Mouse (Mus musculus) small intestine, adult 2 months (tissue): ENCODE data around the gene Opalin. TPM values are rescaled to one million over a fixed set of nuclear protein-coding genes. Genes with fewer than 3 reads are reported as not detected.

Source experiments
- H3K27ac ChIP-seq: fragments of 200-500 bp; 2 replicates; pipeline ENCODE4 v1.5.1; 2012; ENCODE audit warnings: low read depth, low read length, control low read depth, inconsistent platforms; ENCODE audit not compliant: insufficient read depth
- H3K27me3 ChIP-seq: fragments of 200-500 bp; 2 replicates; pipeline ENCODE4 v1.6.1; 2012; ENCODE audit warnings: mild to moderate bottlenecking, moderate library complexity, low read length, inconsistent platforms; ENCODE audit not compliant: control insufficient read depth, insufficient read depth
- H3K36me3 ChIP-seq: fragments of 200-500 bp; 2 replicates; pipeline ENCODE4 v1.6.1; 2012; ENCODE audit warnings: mild to moderate bottlenecking, low read length, control low read depth, inconsistent platforms; ENCODE audit not compliant: control insufficient read depth, insufficient read depth
- H3K4me1 ChIP-seq: fragments of 200-500 bp; 2 replicates; pipeline ENCODE4 v1.6.1; 2012; ENCODE audit warnings: low read length, inconsistent platforms, mixed read lengths; ENCODE audit not compliant: control insufficient read depth, insufficient read depth, insufficient read length
- H3K4me3 ChIP-seq: fragments of 200-500 bp; 2 replicates; pipeline ENCODE4 v1.5.1; 2012; ENCODE audit warnings: low read depth, mild to moderate bottlenecking, control low read depth, inconsistent platforms, low read length, moderate library complexity
- CTCF ChIP-seq: fragments of 200-500 bp; IDR thresholded peaks from 2 replicates; pipeline ENCODE4 v1.5.1; 2012; ENCODE audit warnings: low read depth, mild to moderate bottlenecking, control low read depth, inconsistent platforms, low read length, moderate library complexity, mixed read lengths; ENCODE audit not compliant: insufficient replicate concordance, insufficient read length; ENCODE audit errors: extremely low read depth
- POLR2A ChIP-seq: fragments of 200-500 bp; IDR thresholded peaks from 2 replicates; pipeline ENCODE4 v1.6.1; 2012; ENCODE audit warnings: low read depth, mild to moderate bottlenecking, control low read depth, inconsistent platforms, low read length, moderate library complexity
- WGBS: fragments of 180-500 bp; shearing (Covaris S2); methylation state at CpG from one replicate; pipeline ENCODE4 v1.1.7; 2018; 5-methylcytosine and 5-hydroxymethylcytosine counted together
- polyA plus RNA-seq: library from polyadenylated mRNA; depleted of rRNA; stranded (reverse); fragments of >200 nt; gene quantifications from 2 replicates; pipeline ENCODE4 v1.2.3, GENCODE M21; 2012; rRNA removed

Opalin gene
- polyA plus RNA-seq = not detected in 2 replicates

DNA sequence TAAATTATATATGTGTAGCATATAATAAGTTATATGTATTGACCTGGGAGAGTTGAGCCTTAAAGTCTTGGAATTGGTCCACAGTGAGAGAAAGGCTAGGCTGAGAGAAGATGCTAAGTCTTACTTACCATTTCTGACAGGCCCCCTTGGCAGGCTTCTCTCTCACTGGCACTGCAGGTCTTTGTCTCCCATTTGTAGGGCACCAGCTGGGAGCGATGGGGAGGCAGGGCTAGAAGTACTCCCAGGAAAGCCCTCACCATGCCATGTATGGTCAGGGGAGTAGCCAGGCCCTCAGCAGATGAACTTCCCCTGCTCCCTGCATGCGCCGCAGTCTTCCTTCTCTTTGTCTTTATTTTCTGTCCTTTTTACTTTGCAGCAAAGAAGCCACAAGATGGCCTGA lies at the start of gene Opalin:
Gene Opalin (minus strand): TSS at position 208 of the 400 bp plus-strand sequence.
- Histone ChIP-seq H3K27me3 (no peaks in the 10 kb centered on the region), H3K4me1 (no peaks in the 10 kb centered on the region), H3K36me3 (no peaks in the 10 kb centered on the region), H3K27ac (no peak within 1 kb of the TSS), H3K4me3 (no peak within 1 kb of the TSS)
- TF ChIP-seq POLR2A (no peak), CTCF (no peak)
- WGBS = 88% methylated on average over 3 of the region's 3 CpGs

DNA sequence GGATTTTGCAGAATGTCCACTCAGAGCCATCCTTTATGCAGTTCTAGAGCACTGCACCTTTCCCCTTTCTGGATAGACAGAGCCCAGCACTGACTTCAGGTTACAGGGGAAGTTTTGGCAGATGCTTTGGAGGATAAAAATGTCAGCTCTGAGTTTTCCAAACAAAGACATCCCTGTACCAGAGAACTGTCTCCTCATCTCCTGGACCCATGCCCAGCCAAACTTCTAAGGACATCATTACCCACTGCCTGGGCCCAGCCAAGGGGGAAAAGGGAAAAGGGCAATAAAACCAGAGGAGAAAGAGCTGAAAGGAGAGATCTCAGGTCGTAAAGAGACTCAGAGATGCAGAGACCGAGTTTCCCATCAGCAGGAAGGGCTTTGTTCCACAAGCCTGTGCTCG lies 46.1 kb upstream of the Opalin start:
- no peak for TF ChIP-seq CTCF
- no peak for TF ChIP-seq POLR2A
- H3K4me3 ChIP-seq = no peak overlapping the region
- H3K27ac ChIP-seq = no peak overlapping the region
- H3K4me1 ChIP-seq = no peaks in the 10 kb centered on the region
- no peaks in the 10 kb centered on the region for H3K27me3 ChIP-seq
- H3K36me3 ChIP-seq = no peaks in the 10 kb centered on the region
- WGBS = 53% methylated on average over 3 of the region's 3 CpGs

DNA sequence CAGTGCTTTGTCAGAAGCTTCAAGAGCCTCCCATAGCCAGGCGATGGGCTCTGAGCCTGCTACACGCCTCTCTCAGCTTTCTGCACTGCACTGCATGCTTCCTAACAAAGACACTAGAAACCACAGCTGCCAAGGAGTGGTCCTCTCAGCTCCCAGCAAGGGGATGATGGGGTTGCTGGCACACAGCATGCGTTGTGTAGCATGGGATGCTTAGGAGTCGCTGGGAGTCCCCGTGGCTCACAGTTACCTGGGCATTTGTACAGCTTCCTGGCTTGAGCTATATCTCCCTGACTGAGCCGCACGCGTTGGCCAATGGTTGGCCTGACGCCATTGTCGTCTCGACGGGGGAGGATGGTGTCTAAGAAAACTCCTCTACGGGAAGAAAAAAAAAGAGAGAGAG lies 43.0 kb upstream of the Opalin start:
- no peaks in the 10 kb centered on the region for H3K4me1 ChIP-seq
- no peaks in the 10 kb centered on the region for H3K36me3 ChIP-seq
- H3K4me3 ChIP-seq = no peak overlapping the region
- H3K27ac ChIP-seq = no peak overlapping the region
- WGBS = 85% methylated on average over 13 of the region's 13 CpGs
- TF ChIP-seq CTCF = no peak
- H3K27me3 ChIP-seq = no peaks in the 10 kb centered on the region

DNA sequence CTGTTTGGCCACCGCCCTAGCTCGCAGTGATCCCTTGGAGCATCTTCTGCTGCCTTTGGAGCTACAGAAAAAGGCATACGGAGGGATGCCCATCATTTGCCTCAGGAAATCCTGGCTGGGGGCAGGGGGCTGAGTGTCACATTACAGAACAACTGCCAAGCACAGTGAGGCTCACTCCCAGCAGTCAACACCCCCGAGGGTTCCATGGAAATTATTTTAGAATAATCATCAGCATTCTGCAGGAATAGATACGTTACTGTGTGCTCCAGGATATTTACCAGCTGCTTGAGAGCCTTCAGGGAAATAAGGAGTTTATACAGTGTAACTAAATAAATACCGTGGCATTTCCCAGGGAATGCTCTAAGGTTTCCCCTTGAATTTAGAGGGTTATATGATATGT lies 41.4 kb upstream of the Opalin start:
- TF ChIP-seq POLR2A (no peak), CTCF (no peak)
- no peak overlapping the region for H3K27ac ChIP-seq
- no peaks in the 10 kb centered on the region for H3K36me3 ChIP-seq
- H3K27me3 ChIP-seq = no peaks in the 10 kb centered on the region
- H3K4me1 ChIP-seq = no peaks in the 10 kb centered on the region
- no peak overlapping the region for H3K4me3 ChIP-seq
- 61% methylated on average over 6 of the region's 6 CpGs for WGBS

DNA sequence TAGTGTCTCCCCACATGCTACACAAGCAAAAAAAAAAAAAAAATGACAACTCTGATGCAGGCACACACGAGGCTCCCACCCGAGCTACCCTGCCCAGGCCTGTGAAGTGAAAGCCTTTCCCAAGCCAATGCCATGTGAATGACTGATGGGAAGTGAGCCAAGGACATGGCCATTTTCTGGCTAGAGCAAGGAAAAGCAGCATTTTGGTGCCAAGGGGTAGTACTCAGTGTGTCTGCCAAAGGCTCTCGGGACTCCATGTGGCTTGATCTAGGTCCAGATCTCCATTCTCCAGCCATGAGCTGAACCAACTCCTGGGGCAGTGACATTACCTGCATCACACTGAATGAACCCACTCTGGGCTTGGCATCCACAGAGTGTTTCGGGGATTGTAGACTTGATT lies 40.4 kb upstream of the Opalin start:
- no peak overlapping the region for H3K27ac ChIP-seq
- H3K4me1 ChIP-seq = no peaks in the 10 kb centered on the region
- no peak for TF ChIP-seq POLR2A
- TF ChIP-seq CTCF = no peak
- H3K4me3 ChIP-seq = no peak overlapping the region
- 65% methylated on average over 4 of the region's 4 CpGs for WGBS
- no peaks in the 10 kb centered on the region for H3K36me3 ChIP-seq
- H3K27me3 ChIP-seq = no peaks in the 10 kb centered on the region

DNA sequence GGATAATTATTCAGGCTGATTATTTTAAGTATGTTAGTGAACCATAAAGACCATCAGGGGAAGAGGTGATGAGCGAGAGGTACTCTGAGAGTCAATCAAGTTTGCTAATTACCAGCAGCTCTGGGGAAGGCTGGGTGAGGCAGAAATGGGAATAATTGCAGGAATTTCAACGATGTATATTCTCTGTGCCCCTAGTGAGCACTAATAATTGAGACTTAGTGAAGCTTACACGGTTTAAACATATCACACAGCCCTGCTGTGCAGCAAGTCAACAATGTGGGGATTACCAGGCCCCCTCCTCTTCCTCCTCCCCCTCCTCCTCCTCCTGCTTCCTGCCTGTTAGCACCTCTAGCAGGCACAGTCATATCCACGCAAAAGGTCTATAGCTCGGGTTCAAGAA lies 37.7 kb upstream of the Opalin start:
- no peaks in the 10 kb centered on the region for H3K27me3 ChIP-seq
- no peaks in the 10 kb centered on the region for H3K36me3 ChIP-seq
- no peak overlapping the region for H3K4me3 ChIP-seq
- TF ChIP-seq CTCF (no peak), POLR2A (no peak)
- H3K4me1 ChIP-seq = no peaks in the 10 kb centered on the region
- no peak overlapping the region for H3K27ac ChIP-seq
- 35% methylated on average over 5 of the region's 5 CpGs for WGBS

DNA sequence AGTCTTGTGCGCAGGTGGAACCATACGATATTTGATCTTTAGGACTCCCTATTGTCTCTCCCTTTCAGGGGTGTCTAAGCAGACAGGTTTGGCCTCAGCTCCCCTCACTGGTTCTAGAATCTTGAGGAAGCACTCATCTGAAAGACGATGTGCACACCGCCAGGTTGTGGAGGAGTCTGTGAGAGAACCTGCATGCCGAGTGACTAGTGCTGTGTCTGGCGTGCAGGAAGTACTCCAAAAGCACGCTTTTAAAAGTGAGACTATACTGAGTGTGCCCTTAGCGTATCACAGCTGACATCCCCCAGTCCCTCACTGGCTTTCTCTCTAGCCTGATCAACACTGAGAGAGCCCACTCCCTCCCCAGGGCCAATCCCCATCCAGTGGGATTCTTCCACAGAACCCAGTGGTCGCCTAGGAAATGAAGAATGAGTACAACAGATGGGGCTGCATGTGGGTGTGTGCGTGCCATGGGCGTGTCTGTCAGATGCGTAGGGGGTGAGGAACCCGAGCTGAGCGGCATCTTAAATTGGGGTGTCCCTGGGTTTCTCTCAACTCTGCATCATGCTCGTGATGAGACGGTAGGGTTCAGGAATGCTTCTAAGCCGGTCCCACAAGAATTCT lies 37.1 kb upstream of the Opalin start:
- H3K4me3 ChIP-seq = no peak overlapping the region
- H3K4me1 ChIP-seq = no peaks in the 10 kb centered on the region
- H3K36me3 ChIP-seq = no peaks in the 10 kb centered on the region
- H3K27ac ChIP-seq = no peak overlapping the region
- no peaks in the 10 kb centered on the region for H3K27me3 ChIP-seq
- WGBS = 70% methylated on average over 17 of the region's 17 CpGs
- no peak for TF ChIP-seq CTCF
- no peak for TF ChIP-seq POLR2A
